Mouse (Mus musculus) cerebellum, adult 11 months (tissue): ENCODE results near the gene Tmem205.

Source experiments
- DNase-seq: peaks from one replicate; pipeline ENCODE4 v3.0.0; 2022

Tmem205 gene

DNA sequence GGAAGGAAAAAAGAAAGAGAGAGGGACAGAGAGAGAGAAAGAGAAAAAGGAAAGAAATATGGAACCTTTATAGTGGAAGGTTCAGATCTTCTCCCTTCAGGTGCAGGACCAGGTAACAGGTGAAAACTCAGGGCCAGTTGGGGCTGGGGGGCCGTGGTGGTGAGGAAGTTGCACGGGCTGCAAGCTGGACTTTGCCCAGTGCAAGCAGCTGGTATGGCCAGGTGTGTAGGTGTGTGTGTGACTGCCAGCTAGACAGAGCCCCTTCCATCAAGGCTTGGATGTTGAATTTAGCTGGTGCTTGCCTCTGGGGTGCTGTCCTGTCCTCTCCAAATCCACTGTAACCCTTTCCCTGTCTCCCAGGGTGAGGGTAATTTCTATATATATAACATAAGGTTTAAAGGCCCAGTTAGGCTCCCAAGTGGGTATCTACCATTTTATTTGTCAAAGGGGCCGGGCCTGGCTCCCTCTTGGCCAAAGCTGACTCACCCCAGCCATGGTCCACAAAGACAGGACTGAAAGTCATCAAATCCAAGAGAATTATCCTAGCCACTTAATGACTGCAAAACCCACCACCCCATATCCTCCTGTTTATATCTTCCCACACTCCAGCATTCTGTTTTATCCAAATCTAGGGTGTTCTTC, 10.4 kb downstream of the Tmem205 start:
- no peak for DNase-seq

DNA sequence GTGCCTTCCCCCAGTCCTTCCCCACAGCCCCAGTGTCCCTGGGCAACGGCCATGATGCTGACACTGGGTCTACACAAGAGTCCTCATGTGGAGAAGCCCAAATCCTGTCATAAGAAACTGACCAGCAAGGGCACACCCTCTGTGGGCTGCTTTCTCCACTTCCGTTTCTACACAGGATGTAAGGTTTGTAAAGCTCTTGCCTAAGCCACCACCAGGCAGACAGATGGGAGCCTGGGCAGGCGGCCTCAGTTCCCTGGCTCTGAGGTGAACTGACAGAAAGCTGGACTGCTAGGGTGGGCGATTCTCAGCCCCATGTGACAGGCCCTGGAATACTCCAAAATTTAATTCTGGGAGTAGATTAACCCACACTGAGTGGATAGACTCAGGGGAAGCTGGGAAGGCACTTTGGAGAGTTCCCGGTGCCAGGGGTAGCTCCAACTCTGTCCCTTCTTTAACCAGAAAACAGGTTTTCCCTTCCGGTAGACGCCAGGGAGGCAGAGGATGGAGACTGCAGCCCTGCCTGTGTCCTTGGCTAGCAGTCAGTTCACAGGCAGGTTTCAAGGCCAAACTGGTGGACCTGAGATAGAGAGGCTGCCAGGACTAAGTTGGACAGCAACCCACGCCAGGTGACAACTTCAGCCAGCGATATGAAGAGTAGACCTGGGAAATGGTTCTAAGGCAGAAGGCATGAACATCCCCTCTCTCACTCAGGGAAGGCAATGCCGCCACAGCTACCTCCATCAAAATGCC, 17.7 kb downstream of the Tmem205 start:
- peak; percentile 23 for DNase-seq

DNA sequence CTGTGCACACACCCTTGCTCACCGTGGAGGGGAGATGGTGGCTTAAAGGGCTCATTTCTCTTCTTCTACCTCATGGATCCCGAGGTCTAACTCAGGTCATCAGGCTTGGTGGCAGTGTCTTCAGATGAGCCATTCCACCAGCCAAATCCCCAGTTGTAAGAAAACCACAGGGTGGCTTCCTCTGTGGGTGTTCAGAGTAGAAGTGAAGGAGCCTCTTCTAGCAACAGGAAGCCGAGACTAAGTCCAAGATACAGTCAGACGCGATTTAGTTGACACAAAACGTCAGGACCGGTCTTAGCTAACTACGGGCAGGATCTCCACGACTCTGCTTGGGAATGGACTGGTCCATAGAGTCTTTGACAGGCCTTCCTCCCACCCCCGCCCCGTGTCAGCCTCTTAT, 19.1 kb downstream of the Tmem205 start:
- DNase-seq, result no peak

DNA sequence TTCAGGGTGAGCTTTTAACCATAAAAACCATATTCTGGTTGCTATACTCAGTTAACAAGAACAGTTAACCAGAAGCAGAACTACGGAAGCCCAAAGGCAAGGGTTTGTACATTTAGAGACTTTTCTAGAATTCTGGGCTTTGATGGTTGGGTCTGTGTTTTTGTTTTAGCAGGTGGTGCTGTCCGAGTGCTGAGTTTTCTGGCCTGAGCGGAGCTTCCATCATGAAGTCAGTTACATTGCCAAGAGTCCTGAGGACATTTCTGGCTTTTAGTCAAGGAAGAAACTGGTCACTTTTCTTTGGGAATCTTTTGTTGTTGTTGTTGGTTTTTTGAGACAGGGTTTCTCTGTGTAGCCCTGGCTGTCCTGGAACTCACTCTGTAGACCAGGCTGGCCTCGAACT, 23.3 kb downstream of the Tmem205 start:
- no peak for DNase-seq

GRCm38 (mm10) chr9:21901223-21901820, 26.0 kb downstream of the Tmem205 start:
- DNase-seq, result peak; percentile 61

DNA sequence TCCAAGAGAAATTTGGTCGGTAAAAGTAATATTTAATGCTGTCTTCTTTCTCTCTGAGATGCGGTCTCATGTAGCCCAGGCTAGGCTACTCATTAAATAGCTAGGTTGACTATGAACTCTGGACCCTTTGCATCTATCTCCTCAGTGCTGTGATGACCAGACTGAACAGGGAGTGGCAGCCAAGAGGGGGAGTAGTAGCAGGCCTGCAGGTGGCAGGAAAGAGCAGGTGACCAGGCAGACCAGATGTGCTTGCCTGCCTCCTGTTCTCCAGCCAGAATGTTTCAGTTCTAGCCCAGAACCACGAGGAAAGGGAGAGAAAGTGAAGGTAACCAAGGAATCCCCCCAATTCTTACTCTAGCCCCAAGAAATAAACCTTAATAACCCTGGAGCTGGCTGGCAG, 38.1 kb downstream of the Tmem205 start:
- no peak for DNase-seq

GRCm38 (mm10) chr9:21876601-21877000, 50.8 kb downstream of the Tmem205 start:
- DNase-seq, result no peak

GRCm38 (mm10) chr9:21872204-21872603, 55.2 kb downstream of the Tmem205 start:
- no peak for DNase-seq
